Mouse (Mus musculus) forebrain, embryonic 14.5 days (tissue): ENCODE measurements around the gene Lcmt2. TPM values are rescaled to one million over a fixed set of nuclear protein-coding genes. Genes with fewer than 3 reads are reported as not detected.

ENCODE experiments used
- ATAC-seq: fragments of 200-750 bp; cut with Nextera tagmentation; 2 replicates; pipeline ENCODE4 v1.8.0; 2017; ENCODE audit warnings: mild to moderate bottlenecking, moderate library complexity
- DNase-seq: peaks from one replicate; pipeline ENCODE4 v3.0.0-alpha.2; 2015; ENCODE audit warnings: low spot score
- H3K27ac ChIP-seq: fragments of 300-500 bp; sonication (generic); 2 replicates; pipeline ENCODE4 v1.5.1; 2014; ENCODE audit warnings: low read depth, mild to moderate bottlenecking, control low read depth, low read length, moderate library complexity
- H3K27me3 ChIP-seq: fragments of 300-500 bp; sonication (generic); replicated peaks from 2 replicates; pipeline ENCODE4 v1.6.1; 2014; ENCODE audit warnings: low read length, control low read depth, mixed read lengths; ENCODE audit not compliant: control insufficient read depth, insufficient read depth
- H3K36me3 ChIP-seq: fragments of 300-500 bp; sonication (generic); 2 replicates; pipeline ENCODE4 v1.6.1; 2014; ENCODE audit warnings: low read length, control low read depth; ENCODE audit not compliant: control insufficient read depth, insufficient read depth
- H3K4me1 ChIP-seq: fragments of 300-500 bp; sonication (generic); 2 replicates; pipeline ENCODE4 v1.6.1; 2014; ENCODE audit warnings: antibody characterized with exemption, low read length, control low read depth; ENCODE audit not compliant: control insufficient read depth, insufficient read depth
- H3K4me2 ChIP-seq: fragments of 300-500 bp; sonication (generic); 2 replicates; pipeline ENCODE4 v1.6.1; 2014; ENCODE audit warnings: mild to moderate bottlenecking, control low read depth, low read length
- H3K4me3 ChIP-seq: fragments of 300-500 bp; sonication (generic); 2 replicates; pipeline ENCODE4 v1.5.1; 2014; ENCODE audit warnings: low read depth, low read length, control low read depth
- H3K9ac ChIP-seq: fragments of 300-500 bp; sonication (generic); 2 replicates; pipeline ENCODE4 v1.6.1; 2014; ENCODE audit warnings: mild to moderate bottlenecking, low read length, control low read depth, moderate library complexity
- H3K9me3 ChIP-seq: fragments of 300-500 bp; sonication (generic); replicated peaks from 2 replicates; pipeline ENCODE4 v1.6.1; 2016; ENCODE audit warnings: low read length, control low read depth, mixed read lengths; ENCODE audit not compliant: control insufficient read depth
- WGBS: fragments of 180-500 bp; shearing (Covaris S2); extraction: QIAGEN DNeasy Blood & Tissue Kit; methylation state at CpG from one replicate; pipeline ENCODE4 v1.1.7; 2014; 5-methylcytosine and 5-hydroxymethylcytosine counted together
- polyA plus RNA-seq: library from polyadenylated mRNA; unstranded; fragments of >200 nt; fragmentation: Nextera tagmentation; extraction: Ambion mirVana; gene quantifications from 2 replicates; pipeline ENCODE4 v1.2.1, GENCODE M21; 2014

Gene Lcmt2
- polyA plus RNA-seq = 22.7 and 27.8 TPM in 2 replicates

DNA sequence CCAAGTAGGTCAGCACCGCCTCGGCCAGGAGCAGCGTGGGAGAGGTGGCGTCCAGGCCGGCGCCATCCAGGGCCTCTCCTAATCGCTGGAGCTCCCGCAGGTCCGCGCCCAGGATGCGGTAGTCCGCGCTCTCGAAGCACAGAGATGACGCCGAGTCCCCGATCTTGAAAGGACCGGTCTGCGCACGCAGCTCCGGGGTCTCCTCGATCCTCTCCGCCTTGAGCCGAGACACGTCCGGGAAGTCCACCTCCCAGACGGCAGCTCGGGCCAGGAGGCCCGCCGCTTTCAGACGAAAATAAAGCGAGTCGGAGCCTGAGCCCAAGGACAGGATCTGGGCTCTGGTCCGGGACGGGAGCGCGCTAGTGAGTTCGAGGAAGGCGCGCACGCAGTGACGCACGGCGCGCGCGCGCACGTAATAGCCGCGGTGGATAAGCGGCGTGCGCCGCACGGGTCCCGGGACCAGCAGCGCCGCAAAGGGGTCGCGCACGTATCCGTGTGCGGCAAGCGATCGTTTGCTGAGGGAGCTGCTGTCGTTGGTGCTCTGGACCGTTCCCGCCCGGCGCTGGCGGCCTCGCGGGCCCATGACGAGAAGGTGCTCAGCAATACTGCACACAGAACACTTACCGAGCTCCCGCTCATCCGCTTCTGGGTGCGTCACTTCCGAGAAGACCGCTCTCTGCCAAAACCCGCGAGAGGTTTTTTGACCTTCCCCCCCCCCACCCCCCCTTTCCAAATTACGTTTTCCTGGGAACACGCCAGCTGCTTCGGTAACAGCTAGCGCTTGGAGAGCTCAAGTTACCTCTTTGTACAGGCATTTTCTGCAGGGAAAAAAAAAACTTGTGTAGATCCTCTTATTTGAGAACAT lies at the start of gene Lcmt2, which contains the start of gene Adal:
Gene Lcmt2 (minus strand): TSS at position 636 of the 865 bp plus-strand sequence.
Gene Adal (plus strand): TSS at position 411 of the 865 bp plus-strand sequence.
- no peaks in the 10 kb centered on the region for H3K27me3 ChIP-seq
- peak within 1 kb of the TSS; percentile 91 for H3K4me2 ChIP-seq
- under 1% methylated on average over 87 of the region's 87 CpGs for WGBS
- peak within 1 kb of the TSS; percentile 52 for H3K4me3 ChIP-seq
- peaks cover 31% of the 10 kb centered on the region for H3K36me3 ChIP-seq
- peaks cover 25% of the 10 kb centered on the region for H3K4me1 ChIP-seq
- peak; percentile 96 for DNase-seq
- no peaks in the 10 kb centered on the region for H3K9me3 ChIP-seq
- peak; percentile 97 for ATAC-seq
- peak within 1 kb of the TSS; percentile 93 for H3K9ac ChIP-seq
- H3K27ac ChIP-seq = peak within 1 kb of the TSS; percentile 98

DNA sequence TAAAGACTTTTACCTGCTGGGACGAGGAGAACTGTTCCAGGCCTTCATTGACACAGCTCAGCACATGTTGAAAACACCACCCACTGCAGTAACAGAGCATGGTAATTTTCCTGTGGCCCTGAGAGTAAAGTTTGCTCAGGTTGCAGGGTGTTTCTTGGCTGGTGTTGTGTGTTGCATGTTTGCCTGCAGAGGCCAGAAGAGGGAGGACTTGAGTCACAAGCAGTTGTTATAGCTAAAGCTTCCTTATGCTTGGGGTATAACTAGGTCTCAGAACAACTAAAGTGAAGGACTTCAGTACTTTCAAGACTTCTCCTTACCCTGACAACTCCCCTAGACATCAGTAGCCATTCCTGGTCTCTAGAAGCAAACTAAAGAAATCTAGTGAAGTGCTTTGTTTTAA lies 48.1 kb upstream of the Lcmt2 start:
- Histone ChIP-seq H3K27ac (no peak overlapping the region), H3K4me2 (no peak overlapping the region), H3K4me1 (no peaks in the 10 kb centered on the region), H3K4me3 (no peak overlapping the region), H3K9me3 (no peaks in the 10 kb centered on the region), H3K36me3 (peaks cover 89% of the 10 kb centered on the region), H3K9ac (no peak overlapping the region), H3K27me3 (no peaks in the 10 kb centered on the region)
- WGBS = 89% methylated on average over 1 of the region's 1 CpGs
- DNase-seq (no peak), ATAC-seq (no peak)

DNA sequence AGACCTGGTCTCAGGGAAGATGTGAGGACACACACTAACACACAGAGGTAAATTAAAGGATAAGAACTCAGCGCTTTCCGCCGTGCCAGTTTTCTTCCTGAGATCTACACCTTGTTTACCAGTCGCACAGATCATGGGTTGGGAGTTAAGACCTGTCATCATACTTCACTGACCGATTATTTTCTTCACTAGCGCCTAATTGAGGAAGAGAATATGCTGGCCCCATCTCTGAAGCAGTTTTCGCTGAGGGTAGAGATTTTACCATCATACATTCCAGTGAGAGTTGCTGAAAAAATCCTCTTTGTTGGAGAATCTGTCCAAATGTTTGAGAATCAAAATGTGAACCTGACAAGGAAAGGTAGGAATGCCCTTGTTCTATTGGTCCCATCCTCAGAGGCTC lies 43.7 kb upstream of the Lcmt2 start:
- Histone ChIP-seq H3K9ac (no peak overlapping the region), H3K4me1 (no peaks in the 10 kb centered on the region), H3K27me3 (no peaks in the 10 kb centered on the region), H3K9me3 (no peaks in the 10 kb centered on the region), H3K36me3 (peaks cover 67% of the 10 kb centered on the region), H3K4me3 (no peak overlapping the region), H3K4me2 (no peak overlapping the region), H3K27ac (no peak overlapping the region)
- ATAC-seq = no peak
- WGBS = 95% methylated on average over 7 of the region's 7 CpGs
- no peak for DNase-seq

DNA sequence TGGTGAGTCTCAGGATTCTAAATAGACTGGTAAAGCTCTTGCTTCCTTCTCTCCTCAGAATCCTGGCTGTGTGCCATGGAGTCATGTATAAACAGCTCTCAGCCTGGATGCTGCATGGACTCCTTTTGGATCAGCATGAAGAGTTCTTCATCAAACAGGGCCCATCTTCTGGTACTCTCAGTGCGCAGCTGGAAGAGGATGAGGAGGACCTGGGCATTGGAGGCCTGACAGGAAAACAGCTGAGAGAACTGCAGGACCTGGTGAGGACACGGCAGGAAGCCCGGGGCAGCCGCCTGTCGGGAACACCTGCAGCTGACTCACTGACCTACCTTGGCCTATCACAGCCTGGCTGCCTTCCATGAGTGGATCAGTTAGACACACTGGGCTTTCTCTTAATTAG lies 43.0 kb upstream of the Lcmt2 start:
- H3K27me3 ChIP-seq = no peaks in the 10 kb centered on the region
- no peak overlapping the region for H3K4me3 ChIP-seq
- H3K9me3 ChIP-seq = no peaks in the 10 kb centered on the region
- no peak overlapping the region for H3K9ac ChIP-seq
- no peak for ATAC-seq
- H3K4me2 ChIP-seq = no peak overlapping the region
- no peak for DNase-seq
- H3K27ac ChIP-seq = no peak overlapping the region
- H3K36me3 ChIP-seq = peaks cover 66% of the 10 kb centered on the region
- WGBS = 95% methylated on average over 5 of the region's 5 CpGs
- H3K4me1 ChIP-seq = no peaks in the 10 kb centered on the region

DNA sequence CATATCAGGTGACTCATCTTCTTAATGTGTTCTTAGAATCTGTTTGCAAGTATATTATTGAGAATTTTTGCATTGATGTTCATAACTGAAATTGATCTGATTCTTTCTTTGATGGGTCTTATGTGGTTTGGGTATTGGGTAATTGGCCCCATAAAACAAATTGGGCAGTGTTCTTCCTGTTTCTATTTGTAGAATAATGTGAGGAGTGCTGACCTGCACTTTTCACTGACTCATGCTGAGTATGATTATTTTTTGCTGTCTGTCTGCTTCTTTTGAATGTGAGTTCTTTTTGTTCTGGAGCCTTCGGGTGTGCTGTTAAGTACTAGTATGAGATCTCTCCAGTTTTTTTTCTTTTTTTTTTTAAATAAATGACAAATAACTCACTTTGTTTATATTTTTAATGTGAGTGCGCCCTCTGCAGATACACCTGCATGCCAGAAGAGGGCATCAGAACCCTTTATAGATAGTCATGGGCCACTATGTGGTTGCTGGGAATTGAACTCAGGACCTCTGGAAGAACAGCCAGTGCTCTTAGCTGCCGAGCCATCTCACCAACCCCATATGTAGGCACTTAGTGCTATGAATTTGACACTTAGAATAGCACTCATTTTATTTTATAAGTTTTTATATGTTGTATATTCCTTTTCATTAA lies 38.5 kb upstream of the Lcmt2 start:
- H3K4me1 ChIP-seq = no peaks in the 10 kb centered on the region
- H3K4me3 ChIP-seq = no peak overlapping the region
- no peaks in the 10 kb centered on the region for H3K27me3 ChIP-seq
- 95% methylated on average over 3 of the region's 3 CpGs for WGBS
- ATAC-seq (no peak), DNase-seq (no peak)
- H3K36me3 ChIP-seq = peaks cover 73% of the 10 kb centered on the region
- H3K4me2 ChIP-seq = no peak overlapping the region
- H3K27ac ChIP-seq = no peak overlapping the region
- no peak overlapping the region for H3K9ac ChIP-seq
- H3K9me3 ChIP-seq = no peaks in the 10 kb centered on the region

DNA sequence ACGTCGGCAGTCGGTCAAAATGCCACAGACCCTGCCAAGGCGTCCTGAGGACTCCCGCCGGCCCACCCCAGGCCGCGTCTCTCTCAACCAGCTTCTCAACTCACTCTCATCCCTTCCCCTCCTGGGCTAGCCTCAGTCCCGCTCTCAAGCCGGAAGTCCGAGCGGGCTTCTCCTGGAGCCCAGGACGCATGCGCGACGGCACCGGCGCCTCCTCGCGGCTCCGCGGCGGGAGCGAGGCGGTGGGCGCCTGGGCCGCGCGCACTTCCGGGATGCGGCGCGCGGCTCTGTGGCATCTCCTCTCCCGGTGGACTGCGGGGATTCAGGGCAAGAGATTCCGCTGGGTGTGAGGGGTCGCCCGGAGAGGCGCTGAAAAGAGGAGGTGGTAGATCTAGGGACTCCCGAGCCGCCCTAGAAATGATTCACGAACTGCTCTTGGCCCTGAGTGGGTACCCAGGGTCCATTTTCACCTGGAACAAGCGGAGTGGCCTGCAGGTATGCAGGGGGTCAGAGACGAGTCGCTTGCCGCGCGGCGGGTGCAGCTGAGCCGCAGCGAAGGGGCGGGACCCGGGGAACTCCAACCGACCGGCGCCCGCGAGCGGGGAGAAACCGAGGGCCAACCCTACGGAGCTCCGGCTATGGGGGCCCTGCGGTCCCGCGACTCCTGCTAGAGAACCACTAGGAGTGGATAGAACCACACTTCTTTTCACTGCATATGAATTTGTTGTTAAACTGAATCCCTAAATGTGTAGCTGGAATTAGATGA lies 30.7 kb upstream of the Lcmt2 start, which contains the start of gene Zscan29:
Gene Zscan29 (minus strand): TSS at position 146 of the 763 bp plus-strand sequence.
- WGBS = under 1% methylated on average over 62 of the region's 66 CpGs
- ATAC-seq (peak; percentile 97), DNase-seq (peak; percentile 96)
- H3K36me3 ChIP-seq = peaks cover 35% of the 10 kb centered on the region
- no peaks in the 10 kb centered on the region for H3K9me3 ChIP-seq
- peak within 1 kb of the TSS; percentile 92 for H3K4me2 ChIP-seq
- H3K27ac ChIP-seq = peak within 1 kb of the TSS; percentile 80
- H3K4me3 ChIP-seq = peak within 1 kb of the TSS; percentile 92
- peaks cover 23% of the 10 kb centered on the region for H3K4me1 ChIP-seq
- peak within 1 kb of the TSS; percentile 85 for H3K9ac ChIP-seq
- no peaks in the 10 kb centered on the region for H3K27me3 ChIP-seq

DNA sequence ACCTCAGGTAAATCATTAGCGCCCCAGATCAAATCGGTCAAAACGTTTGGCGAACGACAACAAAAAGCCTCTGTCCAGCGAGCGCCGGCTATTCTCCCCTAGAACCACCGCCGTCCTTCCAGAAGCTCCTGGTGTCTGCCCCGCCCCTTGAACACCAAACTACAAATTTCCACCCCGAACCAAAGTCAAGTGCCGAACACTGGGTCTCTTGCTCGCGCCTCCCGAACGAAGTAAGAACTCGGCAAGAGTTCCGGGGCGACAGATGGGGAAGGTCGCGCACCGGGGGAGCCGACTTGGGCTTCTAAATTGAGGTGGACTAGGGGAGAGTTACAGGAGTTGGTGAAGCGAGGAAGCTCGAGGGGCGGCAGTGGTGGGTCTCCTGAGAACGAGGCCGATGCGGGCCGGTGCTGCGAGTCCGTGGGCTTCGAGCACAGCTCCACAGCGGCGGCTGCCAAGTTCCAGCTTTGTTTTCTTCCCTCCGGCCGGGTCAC lies 30.1 kb upstream of the Lcmt2 start, which contains the start of gene Tubgcp4:
Gene Tubgcp4 (plus strand): TSS at position 174 of the 491 bp plus-strand sequence.
- under 1% methylated on average over 37 of the region's 38 CpGs for WGBS
- no peaks in the 10 kb centered on the region for H3K9me3 ChIP-seq

DNA sequence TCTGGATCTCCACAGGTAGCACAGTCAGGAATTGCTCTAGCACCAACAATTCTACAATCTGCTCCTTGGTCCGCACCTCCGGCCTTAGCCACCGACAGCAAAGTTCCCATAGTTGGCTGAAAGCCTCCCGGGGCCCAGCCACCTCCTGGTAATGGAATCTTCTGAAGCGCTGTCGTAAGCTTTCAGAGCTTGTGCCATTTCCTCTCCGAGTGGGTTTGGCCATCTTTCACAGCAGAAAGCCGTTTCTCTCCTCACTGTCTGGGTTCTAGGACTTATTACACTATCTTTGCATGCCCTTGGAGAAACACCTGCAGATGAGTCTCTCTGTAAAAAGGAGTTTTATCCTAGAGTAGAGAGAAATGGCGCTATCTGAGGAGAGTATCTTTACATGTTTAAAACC lies 29.4 kb upstream of the Lcmt2 start:
- Histone ChIP-seq H3K9me3 (no peaks in the 10 kb centered on the region), H3K36me3 (peaks cover 29% of the 10 kb centered on the region), H3K27me3 (no peaks in the 10 kb centered on the region), H3K9ac (peak overlapping the region; percentile 85), H3K4me2 (peak overlapping the region; percentile 92), H3K27ac (no peak overlapping the region), H3K4me3 (peak overlapping the region; percentile 92), H3K4me1 (peaks cover 23% of the 10 kb centered on the region)
- no peak for ATAC-seq
- 5% methylated on average over 9 of the region's 9 CpGs for WGBS
- no peak for DNase-seq

More for the DNA sequence above, 30.1 kb upstream of the Lcmt2 start, which contains the start of gene Tubgcp4:
- ATAC-seq (peak; percentile 63), DNase-seq (no peak)
- Histone ChIP-seq H3K4me3 (peak within 1 kb of the TSS; percentile 92), H3K4me2 (peak within 1 kb of the TSS; percentile 92), H3K27ac (peak within 1 kb of the TSS; percentile 80), H3K27me3 (no peaks in the 10 kb centered on the region), H3K9ac (peak within 1 kb of the TSS; percentile 85), H3K4me1 (peaks cover 23% of the 10 kb centered on the region), H3K36me3 (peaks cover 33% of the 10 kb centered on the region)
